Mouse (Mus musculus) left cerebral cortex, adult 8-10 months (tissue): Measurements from ENCODE around the gene Bbip1. TPM values are rescaled to one million over a fixed set of nuclear protein-coding genes. Genes with fewer than 3 reads are reported as not detected.

ENCODE experiments used
- DNase-seq, 2 experiments: peaks; one replicate each; pipeline ENCODE4 v3.0.0; 2022; ENCODE audit warnings: low spot score in 2 of 2
- total RNA-seq, 4 experiments: library from RNA; stranded (reverse); gene quantifications; 2 replicates each; pipeline ENCODE4 v1.2.4; 2022

Bbip1 gene
- total RNA-seq, 4 experiments from 2014 or later: 39.9 to 52.1 (median 45.4) TPM

- DNase-seq: no peak
Observed at GRCm38 (mm10) chr19:53891569-53891968, 52.9 kb downstream of the Bbip1 start.

GRCm38 (mm10) chr19:53890781-53891251 is 53.6 kb downstream of the Bbip1 start:
- no peak for DNase-seq

- DNase-seq: no peak
Observed at GRCm38 (mm10) chr19:53890274-53890673, 54.2 kb downstream of the Bbip1 start.

- DNase-seq: no peak
Observed at GRCm38 (mm10) chr19:53889555-53889954, 54.9 kb downstream of the Bbip1 start.

- DNase-seq: no peak
Observed at GRCm38 (mm10) chr19:53888331-53888730, 56.1 kb downstream of the Bbip1 start.

- no peak for DNase-seq
Observed at GRCm38 (mm10) chr19:53887822-53888221, 56.6 kb downstream of the Bbip1 start.

GRCm38 (mm10) chr19:53886576-53887370 is 57.7 kb downstream of the Bbip1 start:
- no peak for DNase-seq

- no peak for DNase-seq
Observed at GRCm38 (mm10) chr19:53885450-53885849, 59.0 kb downstream of the Bbip1 start.

GRCm38 (mm10) chr19:53881786-53882185 is 62.6 kb downstream of the Bbip1 start:
- no peak for DNase-seq

- DNase-seq: no peak
Observed at GRCm38 (mm10) chr19:53880460-53880859, 64.0 kb downstream of the Bbip1 start.

Other genes starting within 250 kb of the Bbip1 start
- gene Pdcd4, start 52.4 kb downstream of the Bbip1 start, total RNA-seq: 100 to 1,000 TPM in 2 of 4 experiments, 10 to 100 TPM in 2; 95.8 to 102 (median 98.8) TPM
- 10 to 100 TPM; 54.0 to 59.6 (median 58.1) TPM for gene Shoc2, start 321 bp downstream of the Bbip1 start, total RNA-seq
- gene Adra2a, start 99.5 kb upstream of the Bbip1 start, total RNA-seq: 10 to 100 TPM; 11.9 to 15.9 (median 15.2) TPM